Mouse (Mus musculus): ENCODE results near the gene Fam114a2. TPM values are rescaled to one million over a fixed set of nuclear protein-coding genes. Genes with fewer than 3 reads are reported as not detected.
A peak's percentile ranks its signal among the peaks of the same experiment; 100 is the strongest.
"Not testable (repeated sequence)": the region's sequence is repeated elsewhere in the genome, so short reads cannot be mapped to it uniquely, and the experiment has no call there.

The Fam114a2 gene
- polyA plus RNA-seq (2014; fragmentation: Nextera tagmentation; extraction: Ambion mirVana): 36.7 and 43.4 TPM in 2 replicates

DNA sequence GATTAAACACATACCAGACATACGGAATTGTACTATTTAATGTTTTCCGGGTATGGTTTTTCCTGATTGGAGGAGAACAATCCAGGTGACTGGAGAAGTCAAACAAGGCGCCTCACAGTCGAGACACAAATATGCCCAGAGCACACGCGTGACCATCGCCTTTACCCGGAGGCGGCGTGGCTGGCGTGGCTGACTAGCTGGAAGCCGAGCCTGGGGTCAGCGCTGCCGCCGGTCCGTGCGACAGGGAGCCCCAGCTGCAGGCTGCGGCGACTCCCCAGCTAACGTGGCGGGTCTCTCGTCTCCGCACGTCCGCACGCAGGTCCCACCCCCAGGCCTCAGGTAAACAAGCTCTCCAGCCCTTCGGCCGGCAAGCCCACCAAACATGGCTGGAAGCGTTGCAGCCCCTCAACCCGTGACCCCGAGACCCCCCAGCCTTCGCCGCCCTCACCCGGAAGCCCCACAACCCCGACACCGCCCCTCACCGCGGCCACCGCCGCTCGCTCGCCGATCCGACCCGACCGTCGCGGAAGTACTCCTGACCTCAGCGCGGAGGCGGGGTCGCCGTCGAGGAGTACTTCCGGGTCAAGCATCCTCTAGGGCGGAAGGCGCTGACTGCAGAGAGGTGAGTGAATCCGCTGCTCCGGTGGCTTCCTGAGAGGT is at the start of gene Fam114a2, which contains the start of gene Mfap3:
Gene Fam114a2, minus strand, starts transcription at position 527 of the 660 bp plus-strand sequence.
Gene Mfap3, plus strand, starts transcription at position 574 of the 660 bp plus-strand sequence.
- H3K27me3 ChIP-seq (replicated peaks; ENCODE audit: control insufficient read depth, insufficient read depth, low read length): no peaks in the 10 kb centered on the region
- peak; percentile 93 for ATAC-seq (replicated peaks; ENCODE audit: low FRiP score)
- H3K27ac ChIP-seq (ENCODE audit: low read depth, low read length): peak within 1 kb of the TSS; percentile 74
- H3K4me2 ChIP-seq: peak within 1 kb of the TSS; percentile 77
- H3K4me1 ChIP-seq (replicated peaks; ENCODE audit: control insufficient read depth, insufficient read depth, low read length): peaks cover 11% of the 10 kb centered on the region
- peak within 1 kb of the TSS; percentile 85 for H3K9ac ChIP-seq (ENCODE audit: low read depth, low read length)
- no peaks in the 10 kb centered on the region; the same call in 1 of the 2 replicates for H3K36me3 ChIP-seq (ENCODE audit: control insufficient read depth, insufficient read depth, low read length)
- no peaks in the 10 kb centered on the region for H3K9me3 ChIP-seq (ENCODE audit: control insufficient read depth, low read length)
- WGBS: under 1% methylated on average over 59 of the region's 59 CpGs
- peak; percentile 95 for DNase-seq (ENCODE audit: low spot score)
- peak within 1 kb of the TSS; percentile 93 for H3K4me3 ChIP-seq (ENCODE audit: low read depth, low read length)

DNA sequence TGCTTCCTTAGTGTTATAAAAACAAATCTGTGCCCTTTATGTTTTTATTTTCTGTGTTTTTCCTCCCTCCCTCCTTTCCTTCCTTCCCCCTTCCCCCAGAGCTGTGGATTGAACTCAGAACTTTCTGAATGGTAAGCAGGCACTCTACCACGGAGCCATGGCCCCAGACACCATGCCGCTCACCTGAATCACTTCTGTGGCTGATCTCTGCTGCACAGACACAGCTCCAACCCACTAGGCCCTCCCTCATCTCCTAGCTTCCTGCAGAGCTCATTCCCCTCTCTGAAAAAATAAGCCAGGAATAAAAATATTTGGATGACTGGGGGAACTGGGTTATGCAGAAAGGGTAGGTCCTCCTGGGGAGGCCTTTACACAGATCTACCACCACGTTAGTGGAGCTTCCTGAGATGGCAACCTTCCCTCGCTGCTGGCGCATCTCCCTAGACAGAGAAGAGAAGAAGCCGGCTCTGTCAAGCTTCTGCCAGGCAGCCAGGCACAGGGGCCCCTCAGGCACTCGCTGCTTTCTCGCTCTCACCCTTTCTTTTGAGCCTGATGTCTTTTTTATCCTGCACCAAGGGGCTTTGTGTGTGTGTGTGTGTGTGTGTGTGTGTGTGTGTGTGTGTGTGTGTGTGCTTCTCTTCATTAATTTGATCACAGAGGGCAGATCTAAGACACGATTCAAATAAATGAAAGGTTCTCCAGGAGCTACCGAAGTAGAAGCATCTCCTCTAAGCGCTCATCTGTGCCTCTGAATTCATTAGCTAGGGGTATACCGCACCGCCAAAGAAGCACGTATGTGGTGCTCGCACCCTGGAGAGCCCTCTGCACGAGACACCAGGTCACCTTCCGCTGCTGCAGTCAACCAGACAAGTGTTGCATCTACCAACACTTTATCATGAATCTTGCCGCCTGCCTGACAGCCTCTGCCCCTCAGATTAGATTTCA is 47.9 kb upstream of the Fam114a2 start:
- no peak overlapping the region for H3K9ac ChIP-seq (ENCODE audit: low read depth, low read length)
- no peaks in the 10 kb centered on the region for H3K9me3 ChIP-seq (ENCODE audit: control insufficient read depth, low read length)
- H3K36me3 ChIP-seq (ENCODE audit: control insufficient read depth, insufficient read depth, low read length): no peaks in the 10 kb centered on the region
- ATAC-seq (replicated peaks; ENCODE audit: low FRiP score) (no peak), DNase-seq (ENCODE audit: low spot score) (no peak)
- no peak overlapping the region for H3K4me3 ChIP-seq (ENCODE audit: low read depth, low read length)
- H3K27ac ChIP-seq (ENCODE audit: low read depth, low read length): no peak overlapping the region
- H3K27me3 ChIP-seq (replicated peaks; ENCODE audit: control insufficient read depth, insufficient read depth, low read length): no peaks in the 10 kb centered on the region
- WGBS: 44% methylated on average over 18 of the region's 18 CpGs
- no peak overlapping the region for H3K4me2 ChIP-seq
- no peaks in the 10 kb centered on the region for H3K4me1 ChIP-seq (replicated peaks; ENCODE audit: control insufficient read depth, insufficient read depth, low read length)

DNA sequence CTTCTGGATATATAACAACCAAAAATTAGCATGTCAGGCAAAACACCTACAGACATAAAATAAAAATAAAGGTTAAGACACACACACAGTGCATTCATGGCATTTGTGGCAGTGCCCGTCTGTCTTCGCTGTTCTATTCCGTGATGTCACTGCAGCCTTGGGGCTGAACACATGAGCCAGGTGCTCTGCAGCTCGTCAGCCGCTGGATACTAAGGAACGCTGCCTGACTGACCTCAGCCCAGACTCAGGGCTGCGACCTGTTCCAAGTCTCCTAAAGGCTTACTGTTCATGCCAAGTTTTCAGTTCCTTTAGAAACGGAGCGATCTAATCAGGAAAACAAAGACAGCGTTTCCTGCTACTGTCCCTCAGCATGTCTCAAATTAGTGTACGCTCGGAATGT is 46.1 kb upstream of the Fam114a2 start:
- no peak for DNase-seq (ENCODE audit: low spot score)
- H3K4me2 ChIP-seq: no peak overlapping the region
- no peak overlapping the region for H3K9ac ChIP-seq (ENCODE audit: low read depth, low read length)
- H3K4me1 ChIP-seq (replicated peaks; ENCODE audit: control insufficient read depth, insufficient read depth, low read length): no peaks in the 10 kb centered on the region
- H3K27me3 ChIP-seq (replicated peaks; ENCODE audit: control insufficient read depth, insufficient read depth, low read length): no peaks in the 10 kb centered on the region
- 72% methylated on average over 12 of the region's 12 CpGs for WGBS
- no peak for ATAC-seq (replicated peaks; ENCODE audit: low FRiP score)
- H3K4me3 ChIP-seq (ENCODE audit: low read depth, low read length): no peak overlapping the region
- H3K9me3 ChIP-seq (ENCODE audit: control insufficient read depth, low read length): no peaks in the 10 kb centered on the region
- H3K27ac ChIP-seq (ENCODE audit: low read depth, low read length): no peak overlapping the region
- no peaks in the 10 kb centered on the region for H3K36me3 ChIP-seq (ENCODE audit: control insufficient read depth, insufficient read depth, low read length)

DNA sequence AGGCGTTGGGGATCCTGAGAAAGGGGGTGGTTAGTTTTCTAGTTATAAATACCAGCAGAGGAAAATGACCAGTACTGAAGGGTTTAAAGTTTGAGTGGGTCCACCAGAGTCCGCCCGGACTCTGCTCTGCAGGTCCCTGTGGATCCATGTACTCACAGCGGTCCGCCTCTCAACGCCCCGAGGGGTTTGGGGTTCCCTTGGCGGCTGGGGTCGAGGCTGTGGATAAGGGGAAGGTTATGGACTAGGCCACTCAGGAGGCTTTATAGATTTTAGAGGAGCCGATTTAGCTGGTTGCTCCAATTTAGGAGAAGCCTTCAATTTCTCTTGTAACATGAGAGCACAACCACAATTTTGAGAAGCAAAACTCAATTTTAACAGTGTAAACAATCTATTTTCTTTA is 39.5 kb upstream of the Fam114a2 start:
- H3K9me3 ChIP-seq (ENCODE audit: control insufficient read depth, low read length); H3K27ac ChIP-seq (ENCODE audit: low read depth, low read length); H3K4me3 ChIP-seq (ENCODE audit: low read depth, low read length); H3K27me3 ChIP-seq (replicated peaks; ENCODE audit: control insufficient read depth, insufficient read depth, low read length); H3K9ac ChIP-seq (ENCODE audit: low read depth, low read length); H3K4me2 ChIP-seq; ATAC-seq (replicated peaks; ENCODE audit: low FRiP score); H3K36me3 ChIP-seq (ENCODE audit: control insufficient read depth, insufficient read depth, low read length); H3K4me1 ChIP-seq (replicated peaks; ENCODE audit: control insufficient read depth, insufficient read depth, low read length); DNase-seq (ENCODE audit: low spot score): not testable (repeated sequence)
- WGBS: 88% methylated on average over 9 of the region's 10 CpGs

DNA sequence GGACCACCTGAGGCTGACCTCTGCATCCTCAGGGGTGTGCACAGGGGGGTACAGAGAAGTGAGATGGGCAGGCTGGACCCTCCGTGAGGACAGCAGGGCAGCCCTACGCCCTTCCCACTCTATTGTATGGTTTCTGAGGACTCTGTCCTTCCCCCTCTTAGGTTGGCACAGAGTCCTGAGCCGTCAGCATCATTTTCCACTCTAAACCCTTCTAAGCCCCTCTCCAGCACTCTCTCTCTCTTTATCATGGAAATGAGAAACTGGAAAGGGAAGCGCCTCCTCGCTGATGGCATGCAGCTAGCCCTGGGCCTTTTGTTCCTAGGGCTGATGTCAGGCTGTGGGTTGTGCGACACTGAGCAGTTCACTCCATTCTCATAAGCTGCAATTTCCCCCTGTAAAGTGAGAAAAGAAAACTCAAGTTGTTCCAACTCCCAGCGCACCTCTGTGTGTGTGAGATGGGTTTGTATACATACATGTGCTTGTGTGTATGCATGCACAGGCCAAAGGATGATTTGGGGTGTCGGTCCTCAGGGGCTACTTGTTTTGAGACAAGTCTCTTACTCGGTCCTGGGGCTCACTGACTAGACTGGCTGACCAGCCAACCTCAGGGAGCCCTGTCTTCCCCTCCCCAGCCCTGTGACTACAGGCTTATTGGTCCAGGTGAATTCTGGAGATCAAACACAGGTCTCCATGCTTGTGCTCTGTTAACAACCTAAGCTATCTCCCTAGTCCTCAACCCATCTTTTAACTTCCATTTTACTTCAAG is 34.8 kb upstream of the Fam114a2 start:
- ATAC-seq (replicated peaks; ENCODE audit: low FRiP score): no peak
- no peak for DNase-seq (ENCODE audit: low spot score)
- no peaks in the 10 kb centered on the region for H3K9me3 ChIP-seq (ENCODE audit: control insufficient read depth, low read length)
- H3K4me1 ChIP-seq (replicated peaks; ENCODE audit: control insufficient read depth, insufficient read depth, low read length): no peaks in the 10 kb centered on the region
- H3K27me3 ChIP-seq (replicated peaks; ENCODE audit: control insufficient read depth, insufficient read depth, low read length): no peaks in the 10 kb centered on the region
- no peak overlapping the region for H3K9ac ChIP-seq (ENCODE audit: low read depth, low read length)
- no peak overlapping the region for H3K4me3 ChIP-seq (ENCODE audit: low read depth, low read length)
- WGBS: 75% methylated on average over 9 of the region's 9 CpGs
- H3K4me2 ChIP-seq: no peak overlapping the region
- H3K36me3 ChIP-seq (ENCODE audit: control insufficient read depth, insufficient read depth, low read length): no peaks in the 10 kb centered on the region
- H3K27ac ChIP-seq (ENCODE audit: low read depth, low read length): no peak overlapping the region

DNA sequence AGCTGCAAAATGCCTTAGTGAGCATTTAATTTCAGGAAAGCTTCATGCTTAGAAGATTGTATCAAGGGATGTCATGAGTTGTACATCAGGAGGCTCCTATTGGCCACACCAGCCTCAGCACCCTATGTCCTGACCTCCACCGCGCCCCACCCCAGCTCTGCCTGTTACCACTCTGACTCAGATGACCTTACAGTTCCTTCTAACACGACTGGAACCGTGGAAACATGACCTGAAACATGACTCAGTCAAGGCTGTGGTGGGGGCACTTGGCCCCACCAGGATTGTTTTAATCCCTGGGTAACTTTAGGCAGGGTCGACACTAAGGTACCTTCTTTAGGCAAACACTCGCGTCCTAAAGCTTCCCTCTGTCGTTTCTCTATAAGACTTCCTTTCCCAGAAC is 32.6 kb upstream of the Fam114a2 start:
- H3K4me1 ChIP-seq (replicated peaks; ENCODE audit: control insufficient read depth, insufficient read depth, low read length): no peaks in the 10 kb centered on the region
- H3K9me3 ChIP-seq (ENCODE audit: control insufficient read depth, low read length): no peaks in the 10 kb centered on the region
- DNase-seq (ENCODE audit: low spot score) (no peak), ATAC-seq (replicated peaks; ENCODE audit: low FRiP score) (no peak)
- H3K36me3 ChIP-seq (ENCODE audit: control insufficient read depth, insufficient read depth, low read length): no peaks in the 10 kb centered on the region
- WGBS: 82% methylated on average over 8 of the region's 8 CpGs
- H3K27ac ChIP-seq (ENCODE audit: low read depth, low read length): no peak overlapping the region
- H3K9ac ChIP-seq (ENCODE audit: low read depth, low read length): no peak overlapping the region
- H3K27me3 ChIP-seq (replicated peaks; ENCODE audit: control insufficient read depth, insufficient read depth, low read length): no peaks in the 10 kb centered on the region
- no peak overlapping the region for H3K4me3 ChIP-seq (ENCODE audit: low read depth, low read length)
- H3K4me2 ChIP-seq: no peak overlapping the region

DNA sequence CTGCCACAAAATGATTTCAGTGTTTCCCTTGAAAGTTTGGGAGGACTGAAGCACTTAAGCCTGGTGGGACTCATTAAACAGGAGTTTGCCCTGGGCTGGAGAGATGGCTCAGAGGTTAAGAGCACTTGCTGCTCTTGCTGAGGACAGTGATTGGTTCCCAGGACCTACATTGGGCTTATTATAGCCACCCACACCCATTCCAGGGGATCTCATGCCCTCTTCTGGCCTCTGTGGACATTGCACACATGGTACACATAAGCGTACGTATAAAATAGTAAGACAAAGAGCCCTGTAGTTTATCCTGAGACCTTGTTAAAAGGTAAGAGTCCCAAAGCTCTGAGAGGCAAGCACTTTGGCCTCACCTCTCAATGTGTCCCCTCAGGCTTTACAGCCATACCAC is 31.8 kb upstream of the Fam114a2 start:
- Histone ChIP-seq H3K4me3 (ENCODE audit: low read depth, low read length) (no peak overlapping the region), H3K27ac (ENCODE audit: low read depth, low read length) (no peak overlapping the region), H3K4me2 (no peak overlapping the region), H3K9ac (ENCODE audit: low read depth, low read length) (no peak overlapping the region), H3K4me1 (replicated peaks; ENCODE audit: control insufficient read depth, insufficient read depth, low read length) (no peaks in the 10 kb centered on the region), H3K36me3 (ENCODE audit: control insufficient read depth, insufficient read depth, low read length) (no peaks in the 10 kb centered on the region), H3K27me3 (replicated peaks; ENCODE audit: control insufficient read depth, insufficient read depth, low read length) (no peaks in the 10 kb centered on the region), H3K9me3 (ENCODE audit: control insufficient read depth, low read length) (no peaks in the 10 kb centered on the region)
- DNase-seq (ENCODE audit: low spot score) (no peak), ATAC-seq (replicated peaks; ENCODE audit: low FRiP score) (no peak)
- WGBS: 95% methylated on average over 2 of the region's 2 CpGs

Measured in liver, embryonic 11.5 days (tissue).